Mouse (Mus musculus) forebrain, postnatal 0 days (tissue): Measurements from ENCODE around the gene Cib4. TPM values are rescaled to one million over a fixed set of nuclear protein-coding genes. Genes with fewer than 3 reads are reported as not detected.

Experiments used
- ATAC-seq: fragments of 200-750 bp; cut with Nextera tagmentation; 2 replicates; pipeline ENCODE4 v1.8.0; 2017; ENCODE audit warnings: mild to moderate bottlenecking, moderate library complexity
- DNase-seq: peaks from one replicate; pipeline ENCODE4 v3.0.0-alpha.2; 2015
- H3K27ac ChIP-seq: fragments of 300-500 bp; sonication (generic); 2 replicates; pipeline ENCODE4 v1.5.1; 2014; ENCODE audit warnings: low read depth, mild to moderate bottlenecking, antibody characterized with exemption, low read length, moderate library complexity, mixed read lengths
- H3K27me3 ChIP-seq: fragments of 300-500 bp; sonication (generic); 2 replicates; pipeline ENCODE4 v1.6.1; 2014; ENCODE audit warnings: mild to moderate bottlenecking, low read length, mixed read lengths; ENCODE audit not compliant: insufficient read depth
- H3K36me3 ChIP-seq: fragments of 300-500 bp; sonication (generic); 2 replicates; pipeline ENCODE4 v1.6.1; 2014; ENCODE audit warnings: mild to moderate bottlenecking, moderate library complexity; ENCODE audit not compliant: insufficient read depth
- H3K4me1 ChIP-seq: fragments of 300-500 bp; sonication (generic); 2 replicates; pipeline ENCODE4 v1.6.1; 2014; ENCODE audit warnings: antibody characterized with exemption; ENCODE audit not compliant: insufficient read depth
- H3K4me2 ChIP-seq: fragments of 300-500 bp; sonication (generic); 2 replicates; pipeline ENCODE4 v1.6.1; 2014; ENCODE audit warnings: low read depth, mild to moderate bottlenecking, moderate library complexity
- H3K4me3 ChIP-seq: fragments of 300-500 bp; sonication (generic); 2 replicates; pipeline ENCODE4 v1.5.1; 2014; ENCODE audit warnings: low read depth, low read length, mixed read lengths
- H3K9ac ChIP-seq: fragments of 300-500 bp; sonication (generic); 2 replicates; pipeline ENCODE4 v1.6.1; 2014; ENCODE audit warnings: mild to moderate bottlenecking
- H3K9me3 ChIP-seq: fragments of 300-500 bp; sonication (generic); 2 replicates; pipeline ENCODE4 v1.6.1; 2016; ENCODE audit warnings: low read length
- CTCF ChIP-seq: sonication (generic); IDR thresholded peaks from 2 replicates; pipeline ENCODE4 v1.5.1; 2016; ENCODE audit warnings: antibody characterized with exemption, control low read depth, low read depth
- WGBS: fragments of 180-500 bp; shearing (Covaris S2); extraction: QIAGEN DNeasy Blood & Tissue Kit; methylation state at CpG from one replicate; pipeline ENCODE4 v1.1.7; 2014; 5-methylcytosine and 5-hydroxymethylcytosine counted together
- polyA plus RNA-seq: library from polyadenylated mRNA; unstranded; fragments of >200 nt; fragmentation: Nextera tagmentation; extraction: Ambion mirVana; gene quantifications from 2 replicates; pipeline ENCODE4 v1.2.1, GENCODE M21; 2015
- total RNA-seq: library from RNA; depleted of rRNA; stranded (reverse); fragments of >200 nt; gene quantifications from 2 replicates; pipeline ENCODE4 v1.2.3, GENCODE M21; 2014; rRNA removed

Cib4 gene
- total and polyA plus RNA-seq, 2 experiments from 2014 or later, result not detected

- Histone ChIP-seq H3K4me1 (0 out of 2 replicates have a peak, but pooled peaks cover under 1% of the 10 kb centered on the region), H3K4me3 (no peak overlapping the region), H3K9ac (no peak overlapping the region), H3K4me2 (no peak overlapping the region), H3K36me3 (no peaks in the 10 kb centered on the region), H3K9me3 (no peaks in the 10 kb centered on the region), H3K27me3 (no peaks in the 10 kb centered on the region), H3K27ac (no peak overlapping the region)
- ATAC-seq, result no peak
- DNase-seq, result no peak
- peak; percentile 59 for TF ChIP-seq CTCF
- WGBS, result 54% methylated on average over 6 of the region's 6 CpGs
Measured at GRCm38 (mm10) chr5:30456056-30456455, 89.6 kb downstream of the Cib4 start.

GRCm38 (mm10) chr5:30444327-30444895 is 101.2 kb downstream of the Cib4 start:
- Histone ChIP-seq H3K4me3 (no peak overlapping the region), H3K4me2 (no peak overlapping the region), H3K4me1 (no peaks in the 10 kb centered on the region), H3K9me3 (no peaks in the 10 kb centered on the region), H3K36me3 (no peaks in the 10 kb centered on the region), H3K9ac (no peak overlapping the region), H3K27ac (no peak overlapping the region), H3K27me3 (no peaks in the 10 kb centered on the region)
- ATAC-seq, result no peak
- 80% methylated on average over 13 of the region's 13 CpGs for WGBS
- no peak for TF ChIP-seq CTCF
- DNase-seq, result no peak

- no peak overlapping the region for H3K27ac ChIP-seq
- H3K9me3 ChIP-seq, result no peaks in the 10 kb centered on the region
- TF ChIP-seq CTCF, result peak; percentile 59
- H3K9ac ChIP-seq, result no peak overlapping the region
- WGBS, result 70% methylated on average over 5 of the region's 5 CpGs
- no peak overlapping the region for H3K4me3 ChIP-seq
- no peaks in the 10 kb centered on the region for H3K27me3 ChIP-seq
- H3K36me3 ChIP-seq, result no peaks in the 10 kb centered on the region
- no peak overlapping the region for H3K4me2 ChIP-seq
- H3K4me1 ChIP-seq, result no peaks in the 10 kb centered on the region
- ATAC-seq, result no peak
- no peak for DNase-seq
Measured at GRCm38 (mm10) chr5:30442196-30442595, 103.4 kb downstream of the Cib4 start.

GRCm38 (mm10) chr5:30440308-30440906 is 105.2 kb downstream of the Cib4 start:
- DNase-seq, result no peak

GRCm38 (mm10) chr5:30438931-30439330 is 106.7 kb downstream of the Cib4 start:
- no peak overlapping the region for H3K4me3 ChIP-seq
- DNase-seq (no peak), ATAC-seq (no peak)

More at GRCm38 (mm10) chr5:30440308-30440906, 105.2 kb downstream of the Cib4 start:
- Histone ChIP-seq H3K4me1 (no peaks in the 10 kb centered on the region), H3K27ac (no peak overlapping the region), H3K4me2 (no peak overlapping the region), H3K27me3 (no peaks in the 10 kb centered on the region), H3K9ac (no peak overlapping the region), H3K36me3 (no peaks in the 10 kb centered on the region), H3K9me3 (no peaks in the 10 kb centered on the region), H3K4me3 (no peak overlapping the region)
- no peak for TF ChIP-seq CTCF
- WGBS, result 84% methylated on average over 8 of the region's 8 CpGs
- no peak for ATAC-seq

More at GRCm38 (mm10) chr5:30438931-30439330, 106.7 kb downstream of the Cib4 start:
- Histone ChIP-seq H3K36me3 (no peaks in the 10 kb centered on the region), H3K27me3 (no peaks in the 10 kb centered on the region), H3K9me3 (no peaks in the 10 kb centered on the region), H3K9ac (no peak overlapping the region), H3K4me1 (no peaks in the 10 kb centered on the region), H3K27ac (no peak overlapping the region), H3K4me2 (no peak overlapping the region)
- WGBS, result 45% methylated on average over 2 of the region's 2 CpGs
- TF ChIP-seq CTCF, result no peak

Other genes starting within 250 kb of the Cib4 start
- gene Otof, start 83.9 kb downstream of the Cib4 start, total RNA-seq, result 5.9 and 7.6 TPM in 2 replicates
- gene Otof, start 83.9 kb downstream of the Cib4 start, polyA plus RNA-seq, result 1.7 and 3.0 TPM in 2 replicates
- gene 1700001C02Rik, start 79.8 kb downstream of the Cib4 start, total RNA-seq, result 0.85 and 1.0 TPM in 2 replicates
- gene 1700001C02Rik, start 79.8 kb downstream of the Cib4 start, polyA plus RNA-seq, result 5.2 and 6.8 TPM in 2 replicates
- gene Kcnk3, start 42.3 kb upstream of the Cib4 start, total RNA-seq, result 10.8 and 13.1 TPM in 2 replicates
- 6.4 and 7.0 TPM in 2 replicates for gene Kcnk3, start 42.3 kb upstream of the Cib4 start, polyA plus RNA-seq
- 31.5 and 48.7 TPM in 2 replicates for gene Slc35f6, start 102.1 kb upstream of the Cib4 start, total RNA-seq
- gene Slc35f6, start 102.1 kb upstream of the Cib4 start, polyA plus RNA-seq, result 19.2 and 24.3 TPM in 2 replicates
- 15.1 and 15.5 TPM in 2 replicates for gene Cenpa, start 120.9 kb upstream of the Cib4 start, total RNA-seq
- 42.4 and 45.5 TPM in 2 replicates for gene Cenpa, start 120.9 kb upstream of the Cib4 start, polyA plus RNA-seq
- gene Dpysl5, start 165.7 kb upstream of the Cib4 start, total RNA-seq, result 274 and 315 TPM in 2 replicates
- 272 and 290 TPM in 2 replicates for gene Dpysl5, start 165.7 kb upstream of the Cib4 start, polyA plus RNA-seq